Mouse (Mus musculus) kidney, embryonic 15.5 days (tissue): Measurements from ENCODE around the gene Klri2. TPM values are rescaled to one million over a fixed set of nuclear protein-coding genes. Genes with fewer than 3 reads are reported as not detected.
"Not testable (repeated sequence)": the region's sequence is repeated elsewhere in the genome, so short reads cannot be mapped to it uniquely, and the experiment has no call there.

Experiments used
- ATAC-seq: fragments of 200-750 bp; cut with Nextera tagmentation; replicated peaks from 2 replicates; pipeline ENCODE4 v1.8.0; 2017; ENCODE audit warnings: moderate TSS enrichment; ENCODE audit not compliant: low FRiP score
- H3K27ac ChIP-seq: fragments of 300-500 bp; sonication (generic); 2 replicates; pipeline ENCODE4 v1.5.1; 2015; ENCODE audit warnings: mild to moderate bottlenecking, inconsistent platforms
- H3K27me3 ChIP-seq: fragments of 300-500 bp; sonication (generic); 2 replicates; pipeline ENCODE4 v1.6.1; 2015; ENCODE audit warnings: inconsistent platforms
- H3K36me3 ChIP-seq: fragments of 300-500 bp; sonication (generic); 2 replicates; pipeline ENCODE4 v1.6.1; 2015; ENCODE audit warnings: inconsistent platforms
- H3K4me1 ChIP-seq: fragments of 300-500 bp; sonication (generic); 2 replicates; pipeline ENCODE4 v1.6.1; 2015; ENCODE audit warnings: inconsistent platforms
- H3K4me2 ChIP-seq: fragments of 300-500 bp; sonication (generic); 2 replicates; pipeline ENCODE4 v1.6.1; 2015; ENCODE audit warnings: moderate library complexity, mild to moderate bottlenecking, inconsistent platforms
- H3K4me3 ChIP-seq: fragments of 300-500 bp; sonication (generic); replicated peaks from 2 replicates; pipeline ENCODE4 v1.5.1; 2015; ENCODE audit warnings: mild to moderate bottlenecking, inconsistent platforms
- H3K9ac ChIP-seq: fragments of 300-500 bp; sonication (generic); 2 replicates; pipeline ENCODE4 v1.6.1; 2015; ENCODE audit warnings: mild to moderate bottlenecking, inconsistent platforms
- H3K9me3 ChIP-seq: fragments of 300-500 bp; sonication (generic); replicated peaks from 2 replicates; pipeline ENCODE4 v1.6.1; 2016; ENCODE audit warnings: inconsistent platforms
- WGBS: fragments of 180-500 bp; shearing (Covaris S2); methylation state at CpG from one replicate; pipeline ENCODE4 v1.1.7; 2015; ENCODE audit warnings: mixed read lengths; 5-methylcytosine and 5-hydroxymethylcytosine counted together
- polyA plus RNA-seq: library from polyadenylated mRNA; unstranded; fragments of >200 nt; fragmentation: Nextera tagmentation; extraction: Ambion mirVana; gene quantifications from 2 replicates; pipeline ENCODE4 v1.2.1, GENCODE M21; 2015

The Klri2 gene
- polyA plus RNA-seq, result not detected in 2 replicates

- WGBS, result 78% methylated on average over 2 of the region's 2 CpGs
- Histone ChIP-seq H3K27me3 (no peaks in the 10 kb centered on the region), H3K36me3 (no peaks in the 10 kb centered on the region), H3K9ac (no peak within 1 kb of the TSS), H3K4me1 (no peaks in the 10 kb centered on the region), H3K4me3 (no peak within 1 kb of the TSS), H3K27ac (no peak within 1 kb of the TSS), H3K4me2 (no peak within 1 kb of the TSS), H3K9me3 (no peaks in the 10 kb centered on the region)
- no peak for ATAC-seq
Observed at GRCm38 (mm10) chr6:129740069-129740721, at the start of gene Klri2. Gene Klri2, minus strand, starts transcription at chr6:129740484.

- not testable (repeated sequence) for ATAC-seq, H3K9me3 ChIP-seq, H3K4me3 ChIP-seq, H3K4me1 ChIP-seq, H3K36me3 ChIP-seq, H3K4me2 ChIP-seq, H3K27me3 ChIP-seq, H3K27ac ChIP-seq, H3K9ac ChIP-seq
- 91% methylated on average over 3 of the region's 3 CpGs for WGBS
Observed at GRCm38 (mm10) chr6:129784170-129784569, 43.9 kb upstream of the Klri2 start, which contains the start of gene Gm156. Gene Gm156, minus strand, starts transcription at chr6:129784270.

- no peak overlapping the region for H3K4me3 ChIP-seq
- H3K9ac ChIP-seq, result no peak overlapping the region
- no peaks in the 10 kb centered on the region for H3K27me3 ChIP-seq
- ATAC-seq, result no peak
- 68% methylated on average over 3 of the region's 3 CpGs for WGBS
- H3K4me1 ChIP-seq, result no peaks in the 10 kb centered on the region
- no peaks in the 10 kb centered on the region for H3K9me3 ChIP-seq
- no peak overlapping the region for H3K4me2 ChIP-seq
- H3K36me3 ChIP-seq, result no peaks in the 10 kb centered on the region
- no peak overlapping the region for H3K27ac ChIP-seq
Observed at GRCm38 (mm10) chr6:129747654-129748032, 7.4 kb upstream of the Klri2 start.

GRCm38 (mm10) chr6:129747016-129747653, 6.9 kb upstream of the Klri2 start:
- Histone ChIP-seq H3K9me3 (no peaks in the 10 kb centered on the region), H3K9ac (no peak overlapping the region), H3K27me3 (no peaks in the 10 kb centered on the region), H3K4me1 (no peaks in the 10 kb centered on the region), H3K4me3 (no peak overlapping the region), H3K36me3 (no peaks in the 10 kb centered on the region), H3K27ac (no peak overlapping the region), H3K4me2 (no peak overlapping the region)
- 81% methylated on average over 4 of the region's 4 CpGs for WGBS
- no peak for ATAC-seq

- Histone ChIP-seq H3K4me3 (no peak overlapping the region), H3K4me2 (no peak overlapping the region), H3K4me1 (no peaks in the 10 kb centered on the region), H3K36me3 (no peaks in the 10 kb centered on the region), H3K9ac (no peak overlapping the region), H3K27ac (no peak overlapping the region), H3K9me3 (no peaks in the 10 kb centered on the region), H3K27me3 (no peaks in the 10 kb centered on the region)
- ATAC-seq, result no peak
- 60% methylated on average over 3 of the region's 3 CpGs for WGBS
Observed at GRCm38 (mm10) chr6:129746151-129746550, 5.9 kb upstream of the Klri2 start.

- H3K27ac ChIP-seq, result no peak overlapping the region
- no peak overlapping the region for H3K4me3 ChIP-seq
- no peaks in the 10 kb centered on the region for H3K36me3 ChIP-seq
- no peak overlapping the region for H3K9ac ChIP-seq
- H3K4me2 ChIP-seq, result no peak overlapping the region
- H3K4me1 ChIP-seq, result no peaks in the 10 kb centered on the region
- H3K27me3 ChIP-seq, result no peaks in the 10 kb centered on the region
- ATAC-seq, result no peak
- H3K9me3 ChIP-seq, result no peaks in the 10 kb centered on the region
Observed at GRCm38 (mm10) chr6:129736414-129736813, 3.9 kb downstream of the Klri2 start.

- Histone ChIP-seq H3K4me2 (no peak overlapping the region), H3K9me3 (no peaks in the 10 kb centered on the region), H3K4me1 (no peaks in the 10 kb centered on the region), H3K36me3 (no peaks in the 10 kb centered on the region), H3K9ac (no peak overlapping the region), H3K27me3 (no peaks in the 10 kb centered on the region), H3K27ac (no peak overlapping the region), H3K4me3 (no peak overlapping the region)
- 85% methylated on average over 1 of the region's 1 CpGs for WGBS
- no peak for ATAC-seq
Observed at GRCm38 (mm10) chr6:129727237-129727636, 13.0 kb downstream of the Klri2 start.

GRCm38 (mm10) chr6:129721390-129721789, 18.9 kb downstream of the Klri2 start:
- Histone ChIP-seq H3K27me3 (no peaks in the 10 kb centered on the region), H3K27ac (no peak overlapping the region), H3K4me1 (peaks cover 4% of the 10 kb centered on the region; the same call in 1 of the 2 replicates), H3K4me2 (no peak overlapping the region), H3K9ac (no peak overlapping the region), H3K36me3 (no peaks in the 10 kb centered on the region), H3K4me3 (no peak overlapping the region), H3K9me3 (no peaks in the 10 kb centered on the region)
- WGBS, result 70% methylated on average over 1 of the region's 1 CpGs
- ATAC-seq, result no peak; the same call in 1 of the 2 replicates

- ATAC-seq, result peak; percentile 75
- Histone ChIP-seq H3K36me3 (no peaks in the 10 kb centered on the region), H3K9ac (no peak overlapping the region), H3K4me1 (peaks cover 4% of the 10 kb centered on the region; the same call in 1 of the 2 replicates), H3K27me3 (no peaks in the 10 kb centered on the region), H3K4me3 (no peak overlapping the region), H3K27ac (no peak overlapping the region), H3K9me3 (no peaks in the 10 kb centered on the region), H3K4me2 (no peak overlapping the region)
- 2% methylated on average over 3 of the region's 3 CpGs for WGBS
Observed at GRCm38 (mm10) chr6:129720487-129720886, 19.8 kb downstream of the Klri2 start.

- 91% methylated on average over 4 of the region's 4 CpGs for WGBS
- Histone ChIP-seq H3K4me1 (peaks cover 4% of the 10 kb centered on the region; the same call in 1 of the 2 replicates), H3K27me3 (no peaks in the 10 kb centered on the region), H3K36me3 (no peaks in the 10 kb centered on the region), H3K9ac (no peak within 1 kb of the TSS), H3K4me2 (no peak within 1 kb of the TSS), H3K27ac (no peak within 1 kb of the TSS), H3K9me3 (no peaks in the 10 kb centered on the region), H3K4me3 (no peak within 1 kb of the TSS)
- no peak for ATAC-seq
Observed at GRCm38 (mm10) chr6:129717032-129717431, 23.3 kb downstream of the Klri2 start, which contains the start of gene Klri1. Gene Klri1, minus strand, starts transcription at chr6:129717132.

- H3K27me3 ChIP-seq, result no peaks in the 10 kb centered on the region
- H3K4me1 ChIP-seq, result no peaks in the 10 kb centered on the region
- no peak overlapping the region for H3K27ac ChIP-seq
- no peak overlapping the region for H3K4me3 ChIP-seq
- WGBS, result 40% methylated on average over 1 of the region's 1 CpGs
- no peak; the same call in 1 of the 2 replicates for ATAC-seq
- no peak overlapping the region for H3K9ac ChIP-seq
- H3K9me3 ChIP-seq, result no peaks in the 10 kb centered on the region
- H3K4me2 ChIP-seq, result no peak overlapping the region
- H3K36me3 ChIP-seq, result no peaks in the 10 kb centered on the region
Observed at GRCm38 (mm10) chr6:129713566-129713965, 26.7 kb downstream of the Klri2 start.

GRCm38 (mm10) chr6:129691436-129691835, 48.8 kb downstream of the Klri2 start:
- H3K9me3 ChIP-seq, ATAC-seq, H3K9ac ChIP-seq, H3K4me1 ChIP-seq, H3K36me3 ChIP-seq, H3K4me2 ChIP-seq, H3K27me3 ChIP-seq, H3K4me3 ChIP-seq, H3K27ac ChIP-seq: not testable (repeated sequence)
- WGBS, result 45% methylated on average over 10 of the region's 10 CpGs
